Mouse (Mus musculus) ZHBTc4 (cell line): ENCODE results near the gene Bank1.

Experiments used
- DNase-seq: peaks from one replicate; pipeline ENCODE4 v3.0.0-alpha.2; 2011; ENCODE audit warnings: low read depth, low spot score

Bank1 gene

DNA sequence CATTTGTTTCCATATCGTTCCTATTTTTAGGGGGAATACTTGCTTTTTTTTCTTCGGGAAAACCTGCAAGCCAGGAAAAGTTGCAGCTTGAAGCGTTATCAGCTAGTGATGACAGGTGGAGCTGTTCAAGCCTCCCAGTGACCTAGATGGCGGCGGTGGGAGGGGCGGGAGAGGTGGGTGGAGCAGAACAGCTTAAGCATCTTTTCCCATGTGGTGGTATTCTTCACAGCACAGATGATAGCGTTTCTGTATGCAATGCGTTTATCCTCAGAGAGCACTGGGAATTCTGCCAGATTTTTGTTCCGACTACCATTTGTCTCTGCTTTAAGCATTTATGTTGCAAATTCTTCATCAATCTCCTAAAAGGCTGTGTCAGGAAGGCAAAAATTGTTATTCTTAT, 318.0 kb downstream of the Bank1 start:
- peak; percentile 20 for DNase-seq

- no peak for DNase-seq
Measured at GRCm38 (mm10) chr3:136007081-136007828, 318.6 kb downstream of the Bank1 start.
